Mouse (Mus musculus): Measurements from ENCODE around the gene Ccdc85b. TPM values are rescaled to one million over a fixed set of nuclear protein-coding genes. Genes with fewer than 3 reads are reported as not detected.

Gene Ccdc85b
- polyA plus RNA-seq, 1 experiment from 2014 or later: 15.0 TPM

- 33% methylated on average over 7 of the region's 7 CpGs for WGBS
- Histone ChIP-seq H3K4me1 (peaks cover 15% of the 10 kb centered on the region), H3K36me3 (no peaks in the 10 kb centered on the region), H3K4me3 (replicated peaks) (peak overlapping the region; percentile 34), H3K9me3 (replicated peaks) (no peaks in the 10 kb centered on the region), H3K4me2 (peak overlapping the region; percentile 60), H3K9ac (replicated peaks) (0 out of 2 replicates have a peak overlapping the region, but pooled peaks have one; percentile 36), H3K27ac (replicated peaks) (peak overlapping the region; percentile 64), H3K27me3 (replicated peaks) (no peaks in the 10 kb centered on the region)
- no peak for ATAC-seq (ENCODE audit: low FRiP score)
Measured at GRCm38 (mm10) chr19:5405924-5406323, 51.8 kb downstream of the Ccdc85b start.

Other genes starting within 250 kb of the Ccdc85b start
- gene Pacs1, start 184.8 kb downstream of the Ccdc85b start, polyA plus RNA-seq (2015; fragmentation: Nextera tagmentation; extraction: Ambion mirVana): 47.6 and 51.0 TPM in 2 replicates
- 300 and 331 TPM in 2 replicates for gene Sf3b2, start 162.4 kb downstream of the Ccdc85b start, polyA plus RNA-seq (2015; fragmentation: Nextera tagmentation; extraction: Ambion mirVana)
- gene Gal3st3, start 159.6 kb downstream of the Ccdc85b start, polyA plus RNA-seq (2015; fragmentation: Nextera tagmentation; extraction: Ambion mirVana): 37.8 and 42.0 TPM in 2 replicates
- not detected in 2 replicates for gene Catsper1, start 122.2 kb downstream of the Ccdc85b start, polyA plus RNA-seq (2015; fragmentation: Nextera tagmentation; extraction: Ambion mirVana)
- 8.0 and 10.0 TPM in 2 replicates for gene Cst6, start 108.3 kb downstream of the Ccdc85b start, polyA plus RNA-seq (2015; fragmentation: Nextera tagmentation; extraction: Ambion mirVana)
- gene Eif1ad, start 91.2 kb downstream of the Ccdc85b start, polyA plus RNA-seq (2015; fragmentation: Nextera tagmentation; extraction: Ambion mirVana): 42.6 and 42.8 TPM in 2 replicates
- 312 and 353 TPM in 2 replicates for gene Banf1, start 90.7 kb downstream of the Ccdc85b start, polyA plus RNA-seq (2015; fragmentation: Nextera tagmentation; extraction: Ambion mirVana)
- 66.5 and 72.8 TPM in 2 replicates for gene Sart1, start 69.2 kb downstream of the Ccdc85b start, polyA plus RNA-seq (2015; fragmentation: Nextera tagmentation; extraction: Ambion mirVana)
- 0.59 TPM in 1 of 2 replicates, not detected in the other for gene Tsga10ip, start 55.4 kb downstream of the Ccdc85b start, polyA plus RNA-seq (2015; fragmentation: Nextera tagmentation; extraction: Ambion mirVana)
- 300 and 329 TPM in 2 replicates for gene Drap1, start 32.9 kb downstream of the Ccdc85b start, polyA plus RNA-seq (2015; fragmentation: Nextera tagmentation; extraction: Ambion mirVana)
- gene AI837181, start 32.8 kb downstream of the Ccdc85b start, polyA plus RNA-seq (2015; fragmentation: Nextera tagmentation; extraction: Ambion mirVana): 84.7 and 87.3 TPM in 2 replicates
- 0.45 TPM in 1 of 2 replicates, not detected in the other for gene Fosl1, start 10.3 kb downstream of the Ccdc85b start, polyA plus RNA-seq (2015; fragmentation: Nextera tagmentation; extraction: Ambion mirVana)
- gene Fibp, start 2.7 kb upstream of the Ccdc85b start, polyA plus RNA-seq (2015; fragmentation: Nextera tagmentation; extraction: Ambion mirVana): 151 and 154 TPM in 2 replicates
- gene Ctsw, start 10.6 kb upstream of the Ccdc85b start, polyA plus RNA-seq (2015; fragmentation: Nextera tagmentation; extraction: Ambion mirVana): 4.5 and 9.0 TPM in 2 replicates
- gene Efemp2, start 16.1 kb upstream of the Ccdc85b start, polyA plus RNA-seq (2015; fragmentation: Nextera tagmentation; extraction: Ambion mirVana): 54.0 and 62.6 TPM in 2 replicates
- gene Mus81, start 30.5 kb upstream of the Ccdc85b start, polyA plus RNA-seq (2015; fragmentation: Nextera tagmentation; extraction: Ambion mirVana): 48.0 and 48.4 TPM in 2 replicates
- gene Cfl1, start 32.6 kb upstream of the Ccdc85b start, polyA plus RNA-seq (2015; fragmentation: Nextera tagmentation; extraction: Ambion mirVana): 3,233 and 3,320 TPM in 2 replicates
- gene 1700020D05Rik, start 45.9 kb upstream of the Ccdc85b start, polyA plus RNA-seq (2015; fragmentation: Nextera tagmentation; extraction: Ambion mirVana): 0.20 and 0.42 TPM in 2 replicates
- 82.1 and 103 TPM in 2 replicates for gene Snx32, start 52.6 kb upstream of the Ccdc85b start, polyA plus RNA-seq (2015; fragmentation: Nextera tagmentation; extraction: Ambion mirVana)
- 0.06 and 2.0 TPM in 2 replicates for gene Ovol1, start 102.8 kb upstream of the Ccdc85b start, polyA plus RNA-seq (2015; fragmentation: Nextera tagmentation; extraction: Ambion mirVana)
- gene Ap5b1, start 110.1 kb upstream of the Ccdc85b start, polyA plus RNA-seq (2015; fragmentation: Nextera tagmentation; extraction: Ambion mirVana): 2.7 and 4.7 TPM in 2 replicates
- gene Rnaseh2c, start 144.0 kb upstream of the Ccdc85b start, polyA plus RNA-seq (2015; fragmentation: Nextera tagmentation; extraction: Ambion mirVana): 68.2 and 81.5 TPM in 2 replicates
- gene Kat5, start 152.3 kb upstream of the Ccdc85b start, polyA plus RNA-seq (2015; fragmentation: Nextera tagmentation; extraction: Ambion mirVana): 64.9 and 66.2 TPM in 2 replicates
- 31.6 and 39.2 TPM in 2 replicates for gene Rela, start 179.6 kb upstream of the Ccdc85b start, polyA plus RNA-seq (2015; fragmentation: Nextera tagmentation; extraction: Ambion mirVana)
- 19.1 and 21.7 TPM in 2 replicates for gene Sipa1, start 205.8 kb upstream of the Ccdc85b start, polyA plus RNA-seq (2015; fragmentation: Nextera tagmentation; extraction: Ambion mirVana)
- 12.7 and 18.3 TPM in 2 replicates for gene Map3k11, start 230.8 kb upstream of the Ccdc85b start, polyA plus RNA-seq (2015; fragmentation: Nextera tagmentation; extraction: Ambion mirVana)
- 21.0 and 23.4 TPM in 2 replicates for gene Pcnx3, start 231.0 kb upstream of the Ccdc85b start, polyA plus RNA-seq (2015; fragmentation: Nextera tagmentation; extraction: Ambion mirVana)
- gene Kcnk7, start 246.5 kb upstream of the Ccdc85b start, polyA plus RNA-seq (2015; fragmentation: Nextera tagmentation; extraction: Ambion mirVana): 0.35 and 0.45 TPM in 2 replicates